Mouse (Mus musculus) embryo, embryonic 11 days (tissue): Measurements from ENCODE around the gene Nts.
"Not testable (repeated sequence)": the region's sequence is repeated elsewhere in the genome, so short reads cannot be mapped to it uniquely, and the experiment has no call there.

Experiments used
- DNase-seq: peaks from one replicate; pipeline ENCODE4 v3.0.0-alpha.2; 2015

Gene Nts

GRCm38 (mm10) chr10:102490386-102490785 is at the start of gene Nts:
Gene Nts (minus strand): TSS chr10:102490486.
- no peak for DNase-seq

- no peak for DNase-seq
Measured at GRCm38 (mm10) chr10:102527901-102528300, 37.6 kb upstream of the Nts start.

- DNase-seq = no peak
Measured at GRCm38 (mm10) chr10:102514159-102514558, 23.9 kb upstream of the Nts start.

DNA sequence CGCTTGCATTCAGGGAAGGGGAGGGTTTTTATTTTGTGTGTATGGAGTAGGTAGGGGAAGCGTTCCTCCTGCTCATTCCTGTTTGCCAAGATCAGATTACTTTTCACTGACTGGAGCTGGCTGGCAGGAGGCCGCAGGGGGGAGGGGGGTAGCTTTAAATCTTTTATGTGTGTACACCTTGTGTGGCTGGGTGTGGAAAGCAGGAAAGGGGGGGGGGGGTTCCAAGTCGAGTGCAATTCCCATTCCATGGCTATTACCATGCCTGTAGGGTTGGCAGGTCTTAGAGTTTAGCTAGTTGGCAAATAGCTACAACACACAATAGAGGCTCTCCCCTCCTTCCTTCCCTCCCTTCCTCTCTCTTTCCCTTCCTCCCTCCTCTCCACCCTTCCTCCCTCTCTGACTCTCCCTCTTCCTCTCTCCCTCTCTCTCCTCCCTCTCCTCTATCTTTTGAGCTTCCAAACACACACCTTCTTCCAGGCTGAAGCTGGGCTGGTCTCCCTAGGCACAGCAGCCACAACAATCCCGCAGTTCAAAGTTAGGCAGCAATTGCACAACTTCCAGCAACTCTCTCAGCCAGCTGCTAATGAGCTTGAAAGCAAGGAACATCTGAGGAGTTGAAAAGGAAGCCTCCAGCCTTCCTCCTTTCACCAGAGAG is 21.6 kb upstream of the Nts start, which contains the start of gene Rassf9:
Gene Rassf9, plus strand, starts transcription at position 416 of the 655 bp plus-strand sequence.
- peak; percentile 64 for DNase-seq

- no peak for DNase-seq
Measured at GRCm38 (mm10) chr10:102511461-102511806, 21.1 kb upstream of the Nts start.

GRCm38 (mm10) chr10:102507386-102507785 is 17.1 kb upstream of the Nts start:
- DNase-seq = peak; percentile 33

DNA sequence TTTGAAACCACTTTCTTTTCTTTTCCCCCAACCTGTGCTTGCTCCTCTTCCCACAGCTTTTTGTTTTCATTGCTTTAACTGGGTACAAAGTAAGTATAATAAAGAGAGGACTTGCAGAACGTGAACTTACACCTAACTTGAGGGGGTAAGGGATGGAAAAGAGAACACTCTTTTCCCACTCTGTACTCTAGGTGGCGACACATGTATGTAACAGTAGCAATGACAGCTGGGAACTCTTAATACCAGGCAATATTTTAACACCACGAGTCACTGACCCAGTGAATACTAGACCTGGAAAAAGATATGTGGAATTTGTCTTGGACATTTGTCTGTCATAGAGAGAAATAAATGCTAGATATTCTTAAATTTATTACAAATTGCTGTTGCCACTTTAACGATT is 8.5 kb upstream of the Nts start:
- DNase-seq = peak; percentile 63

GRCm38 (mm10) chr10:102491792-102492191 is 1.5 kb upstream of the Nts start:
- DNase-seq = peak; percentile 71

GRCm38 (mm10) chr10:102469412-102469811 is 20.9 kb downstream of the Nts start:
- DNase-seq = no peak

DNA sequence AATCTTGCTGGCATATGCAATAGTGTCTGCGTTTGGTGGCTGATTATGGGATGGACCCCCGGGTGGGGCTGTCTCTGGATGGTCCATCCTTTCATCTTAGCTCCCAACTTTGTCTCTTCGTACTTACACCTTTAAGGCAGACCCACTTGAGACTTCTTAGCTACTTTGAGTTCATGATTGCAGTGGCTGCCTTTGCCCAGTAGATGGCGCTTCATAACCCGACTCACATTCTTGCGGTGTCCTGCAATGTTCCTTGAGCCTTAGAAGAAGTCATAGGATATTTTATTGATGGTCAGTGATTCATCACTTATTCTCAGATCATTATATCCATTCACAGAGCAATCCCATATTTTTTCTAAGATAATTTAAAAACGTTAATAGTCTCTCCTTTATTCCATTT is 38.5 kb downstream of the Nts start:
- DNase-seq = peak; percentile 71

- peak; percentile 78 for DNase-seq
Measured at GRCm38 (mm10) chr10:102449449-102449848, 40.8 kb downstream of the Nts start.

DNA sequence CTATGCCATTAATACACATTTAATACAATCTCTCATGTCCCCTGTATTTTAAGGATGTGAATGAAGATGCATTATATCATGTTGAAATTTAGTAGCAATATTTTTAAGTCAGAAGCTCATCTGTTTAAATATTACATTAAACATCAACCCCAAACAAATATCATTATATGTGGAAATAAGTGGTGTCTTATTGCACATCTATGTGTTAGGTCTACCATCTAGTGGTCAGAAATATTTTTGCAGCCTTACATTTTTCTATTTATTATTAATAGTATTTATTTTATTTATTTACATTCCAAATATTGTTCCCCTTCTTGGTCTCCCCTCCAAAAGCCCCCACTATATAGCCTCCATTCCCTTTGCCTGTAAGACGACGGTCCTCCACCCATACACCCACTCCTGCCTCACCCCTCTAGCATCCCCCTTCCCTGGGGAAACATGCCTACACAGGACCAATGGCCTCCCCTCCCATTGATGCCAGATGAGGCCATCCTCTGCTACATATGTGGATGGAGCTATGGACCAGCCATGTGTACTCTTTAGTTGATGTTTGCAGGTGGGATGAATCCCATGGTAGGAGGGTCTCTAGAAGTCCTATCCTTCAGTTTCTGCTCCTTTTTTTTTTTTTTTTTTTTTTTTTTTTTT is 45.3 kb downstream of the Nts start:
- peak; percentile 22 for DNase-seq

DNA sequence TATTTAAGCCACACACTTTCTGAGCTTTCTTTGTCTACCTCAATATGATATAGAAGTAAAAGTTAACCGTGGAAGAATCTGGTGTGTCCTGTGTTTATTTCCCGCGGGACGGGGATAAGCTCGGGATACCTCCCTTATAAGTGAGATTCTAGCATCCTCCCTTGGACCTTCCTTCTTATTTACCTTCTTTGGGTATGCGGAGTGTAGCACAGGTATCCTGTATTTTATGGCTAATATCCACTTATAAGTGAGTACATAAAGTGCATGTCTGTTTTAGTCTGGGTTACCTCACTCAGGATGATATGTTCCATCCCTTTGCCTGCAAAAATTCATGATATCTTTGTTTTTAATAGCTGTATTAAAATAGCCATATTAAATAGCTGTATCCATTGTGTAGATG is 54.8 kb downstream of the Nts start:
- DNase-seq = not testable (repeated sequence)

- DNase-seq = peak; percentile 44
Measured at GRCm38 (mm10) chr10:102435048-102435447, 55.2 kb downstream of the Nts start.
